Mouse (Mus musculus) kidney, embryonic 15.5 days (tissue): ENCODE data around the gene Dnpep. TPM values are rescaled to one million over a fixed set of nuclear protein-coding genes. Genes with fewer than 3 reads are reported as not detected.

Experiments
- ATAC-seq: fragments of 200-750 bp; cut with Nextera tagmentation; replicated peaks from 2 replicates; pipeline ENCODE4 v1.8.0; 2017; ENCODE audit warnings: moderate TSS enrichment; ENCODE audit not compliant: low FRiP score
- H3K27ac ChIP-seq: fragments of 300-500 bp; sonication (generic); 2 replicates; pipeline ENCODE4 v1.5.1; 2015; ENCODE audit warnings: mild to moderate bottlenecking, inconsistent platforms
- H3K27me3 ChIP-seq: fragments of 300-500 bp; sonication (generic); 2 replicates; pipeline ENCODE4 v1.6.1; 2015; ENCODE audit warnings: inconsistent platforms
- H3K36me3 ChIP-seq: fragments of 300-500 bp; sonication (generic); 2 replicates; pipeline ENCODE4 v1.6.1; 2015; ENCODE audit warnings: inconsistent platforms
- H3K4me1 ChIP-seq: fragments of 300-500 bp; sonication (generic); 2 replicates; pipeline ENCODE4 v1.6.1; 2015; ENCODE audit warnings: inconsistent platforms
- H3K4me2 ChIP-seq: fragments of 300-500 bp; sonication (generic); 2 replicates; pipeline ENCODE4 v1.6.1; 2015; ENCODE audit warnings: moderate library complexity, mild to moderate bottlenecking, inconsistent platforms
- H3K4me3 ChIP-seq: fragments of 300-500 bp; sonication (generic); replicated peaks from 2 replicates; pipeline ENCODE4 v1.5.1; 2015; ENCODE audit warnings: mild to moderate bottlenecking, inconsistent platforms
- H3K9ac ChIP-seq: fragments of 300-500 bp; sonication (generic); 2 replicates; pipeline ENCODE4 v1.6.1; 2015; ENCODE audit warnings: mild to moderate bottlenecking, inconsistent platforms
- H3K9me3 ChIP-seq: fragments of 300-500 bp; sonication (generic); replicated peaks from 2 replicates; pipeline ENCODE4 v1.6.1; 2016; ENCODE audit warnings: inconsistent platforms
- WGBS: fragments of 180-500 bp; shearing (Covaris S2); methylation state at CpG from one replicate; pipeline ENCODE4 v1.1.7; 2015; ENCODE audit warnings: mixed read lengths; 5-methylcytosine and 5-hydroxymethylcytosine counted together
- polyA plus RNA-seq: library from polyadenylated mRNA; unstranded; fragments of >200 nt; fragmentation: Nextera tagmentation; extraction: Ambion mirVana; gene quantifications from 2 replicates; pipeline ENCODE4 v1.2.1, GENCODE M21; 2015

Gene Dnpep
- polyA plus RNA-seq, 1 experiment from 2014 or later: 153 TPM

- Histone ChIP-seq H3K27ac (peak overlapping the region; percentile 89), H3K36me3 (no peaks in the 10 kb centered on the region), H3K27me3 (peaks cover 24% of the 10 kb centered on the region), H3K9me3 (no peaks in the 10 kb centered on the region), H3K4me1 (peaks cover 53% of the 10 kb centered on the region), H3K4me2 (peak overlapping the region; percentile 48), H3K4me3 (no peak overlapping the region), H3K9ac (no peak overlapping the region)
- WGBS: 13% methylated on average over 20 of the region's 20 CpGs
- ATAC-seq: 0 out of 2 replicates have a peak, but pooled peaks have one; percentile 19
Observed at GRCm38 (mm10) chr1:75345036-75345935, 27.5 kb upstream of the Dnpep start.

- no peaks in the 10 kb centered on the region for H3K9me3 ChIP-seq
- H3K27me3 ChIP-seq: peaks cover 28% of the 10 kb centered on the region
- no peak overlapping the region for H3K9ac ChIP-seq
- peaks cover 56% of the 10 kb centered on the region for H3K4me1 ChIP-seq
- peak overlapping the region; percentile 89 for H3K27ac ChIP-seq
- peak; percentile 73 for ATAC-seq
- no peaks in the 10 kb centered on the region for H3K36me3 ChIP-seq
- no peak overlapping the region for H3K4me3 ChIP-seq
- 3% methylated on average over 15 of the region's 15 CpGs for whole genome bisulfite sequencing
- peak overlapping the region; percentile 48 for H3K4me2 ChIP-seq
Observed at GRCm38 (mm10) chr1:75344291-75345035, 26.7 kb upstream of the Dnpep start.

- WGBS: under 1% methylated on average over 8 of the region's 8 CpGs
- ATAC-seq: no peak
- Histone ChIP-seq H3K27me3 (peaks cover 34% of the 10 kb centered on the region), H3K36me3 (no peaks in the 10 kb centered on the region), H3K9ac (no peak overlapping the region), H3K4me1 (peaks cover 67% of the 10 kb centered on the region), H3K4me2 (no peak overlapping the region), H3K9me3 (no peaks in the 10 kb centered on the region), H3K27ac (0 out of 2 replicates have a peak overlapping the region, but pooled peaks have one; percentile 1), H3K4me3 (no peak overlapping the region)
Observed at GRCm38 (mm10) chr1:75342874-75343416, 25.2 kb upstream of the Dnpep start.

GRCm38 (mm10) chr1:75340519-75340918, 22.7 kb upstream of the Dnpep start:
- Histone ChIP-seq H3K27ac (no peak overlapping the region), H3K4me2 (no peak overlapping the region), H3K9ac (no peak overlapping the region), H3K27me3 (peaks cover 39% of the 10 kb centered on the region), H3K9me3 (no peaks in the 10 kb centered on the region), H3K4me1 (peaks cover 72% of the 10 kb centered on the region), H3K36me3 (no peaks in the 10 kb centered on the region), H3K4me3 (no peak overlapping the region)
- ATAC-seq: no peak
- 83% methylated on average over 2 of the region's 2 CpGs for WGBS

GRCm38 (mm10) chr1:75339337-75339736, 21.5 kb upstream of the Dnpep start:
- WGBS: 13% methylated on average over 9 of the region's 9 CpGs
- H3K9me3 ChIP-seq: no peaks in the 10 kb centered on the region
- ATAC-seq: no peak

GRCm38 (mm10) chr1:75338091-75338694, 20.4 kb upstream of the Dnpep start:
- 6% methylated on average over 11 of the region's 11 CpGs for WGBS
- ATAC-seq: peak; percentile 55
- peak overlapping the region; percentile 80 for H3K27ac ChIP-seq
- no peak overlapping the region for H3K9ac ChIP-seq
- no peaks in the 10 kb centered on the region for H3K9me3 ChIP-seq
- 0 out of 2 replicates have a peak overlapping the region, but pooled peaks have one; percentile 3 for H3K4me3 ChIP-seq
- peaks cover 39% of the 10 kb centered on the region for H3K27me3 ChIP-seq
- H3K4me2 ChIP-seq: peak overlapping the region; percentile 40
- H3K4me1 ChIP-seq: peaks cover 49% of the 10 kb centered on the region
- H3K36me3 ChIP-seq: no peaks in the 10 kb centered on the region

More at GRCm38 (mm10) chr1:75339337-75339736, 21.5 kb upstream of the Dnpep start:
- Histone ChIP-seq H3K27ac (peak overlapping the region; percentile 80), H3K4me1 (peaks cover 60% of the 10 kb centered on the region), H3K27me3 (peaks cover 39% of the 10 kb centered on the region), H3K4me2 (no peak overlapping the region), H3K4me3 (no peak overlapping the region), H3K9ac (no peak overlapping the region), H3K36me3 (no peaks in the 10 kb centered on the region)

GRCm38 (mm10) chr1:75337097-75337496, 19.3 kb upstream of the Dnpep start:
- Histone ChIP-seq H3K27ac (peak overlapping the region; percentile 76; the same call in 1 of the 2 replicates), H3K4me3 (no peak overlapping the region), H3K36me3 (no peaks in the 10 kb centered on the region), H3K27me3 (peaks cover 33% of the 10 kb centered on the region), H3K4me2 (no peak overlapping the region), H3K9me3 (no peaks in the 10 kb centered on the region), H3K4me1 (peaks cover 41% of the 10 kb centered on the region), H3K9ac (no peak overlapping the region)
- WGBS: 61% methylated on average over 9 of the region's 9 CpGs
- ATAC-seq: no peak

- Histone ChIP-seq H3K4me1 (peaks cover 35% of the 10 kb centered on the region), H3K9ac (no peak overlapping the region), H3K9me3 (no peaks in the 10 kb centered on the region), H3K4me2 (no peak overlapping the region), H3K4me3 (no peak overlapping the region), H3K36me3 (no peaks in the 10 kb centered on the region), H3K27ac (no peak overlapping the region), H3K27me3 (peaks cover 26% of the 10 kb centered on the region)
- 44% methylated on average over 3 of the region's 3 CpGs for WGBS
- ATAC-seq: no peak
Observed at GRCm38 (mm10) chr1:75336461-75336860, 18.7 kb upstream of the Dnpep start.

GRCm38 (mm10) chr1:75331271-75331670, 13.5 kb upstream of the Dnpep start:
- Histone ChIP-seq H3K9me3 (no peaks in the 10 kb centered on the region), H3K27me3 (peaks cover 6% of the 10 kb centered on the region; the same call in 1 of the 2 replicates), H3K27ac (no peak overlapping the region), H3K4me2 (no peak overlapping the region), H3K9ac (no peak overlapping the region), H3K4me1 (peaks cover 3% of the 10 kb centered on the region), H3K4me3 (no peak overlapping the region), H3K36me3 (no peaks in the 10 kb centered on the region)
- ATAC-seq: no peak
- 86% methylated on average over 1 of the region's 1 CpGs for WGBS

- Histone ChIP-seq H3K9ac (no peak overlapping the region), H3K4me1 (no peaks in the 10 kb centered on the region), H3K36me3 (no peaks in the 10 kb centered on the region), H3K4me2 (no peak overlapping the region), H3K9me3 (no peaks in the 10 kb centered on the region), H3K27ac (no peak overlapping the region), H3K27me3 (no peaks in the 10 kb centered on the region), H3K4me3 (no peak overlapping the region)
- ATAC-seq: no peak
Observed at GRCm38 (mm10) chr1:75327461-75327860, 9.7 kb upstream of the Dnpep start.

- 88% methylated on average over 10 of the region's 10 CpGs for WGBS
- Histone ChIP-seq H3K27ac (no peak overlapping the region), H3K27me3 (no peaks in the 10 kb centered on the region), H3K9ac (no peak overlapping the region), H3K4me2 (no peak overlapping the region), H3K36me3 (peaks cover 16% of the 10 kb centered on the region), H3K9me3 (no peaks in the 10 kb centered on the region), H3K4me1 (peaks cover 21% of the 10 kb centered on the region), H3K4me3 (no peak overlapping the region)
- no peak for ATAC-seq
Observed at GRCm38 (mm10) chr1:75319166-75319565, 1.4 kb upstream of the Dnpep start.
